Mouse (Mus musculus) layer of hippocampus, adult 9-10 months (tissue): ENCODE measurements around the gene Vmo1.

Source experiments
- DNase-seq: peaks from one replicate; pipeline ENCODE4 v3.0.0; 2022; ENCODE audit warnings: low spot score

Gene Vmo1

GRCm38 (mm10) chr11:70469764-70470163 lies 44.7 kb downstream of the Vmo1 start:
- DNase-seq, result no peak

- DNase-seq, result no peak
Measured at GRCm38 (mm10) chr11:70467902-70468619, 46.4 kb downstream of the Vmo1 start.

- no peak for DNase-seq
Measured at GRCm38 (mm10) chr11:70465824-70466223, 48.6 kb downstream of the Vmo1 start.

GRCm38 (mm10) chr11:70465211-70465610 lies 49.2 kb downstream of the Vmo1 start:
- DNase-seq, result no peak

- DNase-seq, result no peak
Measured at GRCm38 (mm10) chr11:70463970-70464369, 50.4 kb downstream of the Vmo1 start.
